Mouse (Mus musculus) limb, embryonic 12.5 days (tissue): ENCODE results near the gene Terf2. TPM values are rescaled to one million over a fixed set of nuclear protein-coding genes. Genes with fewer than 3 reads are reported as not detected.

ENCODE experiments used
- ATAC-seq: fragments of 200-750 bp; cut with Nextera tagmentation; 2 replicates; pipeline ENCODE4 v1.8.0; 2017; ENCODE audit warnings: low read depth, moderate TSS enrichment; ENCODE audit not compliant: insufficient number of reproducible peaks, insufficient read depth, low FRiP score, low TSS enrichment
- H3K27ac ChIP-seq: fragments of 300-500 bp; sonication (generic); 2 replicates; pipeline ENCODE4 v1.5.1; 2016; ENCODE audit warnings: mild to moderate bottlenecking, moderate library complexity
- H3K27me3 ChIP-seq: fragments of 300-500 bp; sonication (generic); 2 replicates; pipeline ENCODE4 v1.6.1; 2016; ENCODE audit warnings: mild to moderate bottlenecking, moderate library complexity
- H3K36me3 ChIP-seq: fragments of 300-500 bp; sonication (generic); 2 replicates; pipeline ENCODE4 v1.6.1; 2016; ENCODE audit warnings: mild to moderate bottlenecking, moderate library complexity
- H3K4me1 ChIP-seq: fragments of 300-500 bp; sonication (generic); replicated peaks from 2 replicates; pipeline ENCODE4 v1.6.1; 2016
- H3K4me2 ChIP-seq: fragments of 300-500 bp; sonication (generic); 2 replicates; pipeline ENCODE4 v1.6.1; 2016; ENCODE audit warnings: mild to moderate bottlenecking, moderate library complexity
- H3K4me3 ChIP-seq: fragments of 300-500 bp; sonication (generic); replicated peaks from 2 replicates; pipeline ENCODE4 v1.5.1; 2016; ENCODE audit warnings: mild to moderate bottlenecking
- H3K9ac ChIP-seq: fragments of 300-500 bp; sonication (generic); replicated peaks from 2 replicates; pipeline ENCODE4 v1.6.1; 2016; ENCODE audit warnings: mild to moderate bottlenecking, moderate library complexity
- H3K9me3 ChIP-seq: fragments of 300-500 bp; sonication (generic); 2 replicates; pipeline ENCODE4 v1.6.1; 2016; ENCODE audit warnings: mild to moderate bottlenecking, moderate library complexity
- WGBS: fragments of 180-500 bp; shearing (Covaris S2); methylation state at CpG from one replicate; pipeline ENCODE4 v1.1.7; 2016; 5-methylcytosine and 5-hydroxymethylcytosine counted together
- polyA plus RNA-seq: library from polyadenylated mRNA; unstranded; fragments of >200 nt; fragmentation: Nextera tagmentation; extraction: Ambion mirVana; gene quantifications from 2 replicates; pipeline ENCODE4 v1.2.1, GENCODE M21; 2016

The Terf2 gene
- polyA plus RNA-seq, 1 experiment from 2014 or later: 24.1 TPM

GRCm38 (mm10) chr8:107088526-107089063 lies 7.8 kb downstream of the Terf2 start:
- Histone ChIP-seq H3K4me2 (no peak overlapping the region), H3K4me3 (no peak overlapping the region), H3K27ac (no peak overlapping the region), H3K27me3 (no peaks in the 10 kb centered on the region), H3K4me1 (no peaks in the 10 kb centered on the region), H3K36me3 (peaks cover 84% of the 10 kb centered on the region), H3K9ac (no peak overlapping the region), H3K9me3 (peaks cover 11% of the 10 kb centered on the region)
- ATAC-seq: no peak
- 95% methylated on average over 5 of the region's 5 CpGs for WGBS

GRCm38 (mm10) chr8:107086018-107086417 lies 10.3 kb downstream of the Terf2 start:
- no peaks in the 10 kb centered on the region for H3K4me1 ChIP-seq
- ATAC-seq: no peak
- H3K9me3 ChIP-seq: peaks cover 11% of the 10 kb centered on the region
- no peak overlapping the region for H3K27ac ChIP-seq
- H3K4me2 ChIP-seq: no peak overlapping the region
- no peaks in the 10 kb centered on the region for H3K27me3 ChIP-seq
- no peak overlapping the region for H3K9ac ChIP-seq
- 96% methylated on average over 5 of the region's 5 CpGs for WGBS
- no peak overlapping the region for H3K4me3 ChIP-seq
- H3K36me3 ChIP-seq: peaks cover 84% of the 10 kb centered on the region

- H3K27ac ChIP-seq: no peak overlapping the region
- H3K9ac ChIP-seq: no peak overlapping the region
- ATAC-seq: no peak
- no peak overlapping the region for H3K4me3 ChIP-seq
- no peak overlapping the region for H3K4me2 ChIP-seq
- WGBS: 95% methylated on average over 17 of the region's 17 CpGs
- peaks cover 11% of the 10 kb centered on the region for H3K9me3 ChIP-seq
- H3K4me1 ChIP-seq: no peaks in the 10 kb centered on the region
- peaks cover 84% of the 10 kb centered on the region for H3K36me3 ChIP-seq
- no peaks in the 10 kb centered on the region for H3K27me3 ChIP-seq
Measured at GRCm38 (mm10) chr8:107085358-107085757, 11.0 kb downstream of the Terf2 start.

GRCm38 (mm10) chr8:107076239-107076888 lies 20.0 kb downstream of the Terf2 start:
- Histone ChIP-seq H3K9ac (no peak overlapping the region), H3K27ac (no peak overlapping the region), H3K36me3 (peaks cover 96% of the 10 kb centered on the region), H3K4me1 (no peaks in the 10 kb centered on the region), H3K4me3 (no peak overlapping the region), H3K9me3 (no peaks in the 10 kb centered on the region), H3K27me3 (no peaks in the 10 kb centered on the region), H3K4me2 (no peak overlapping the region)
- WGBS: 89% methylated on average over 7 of the region's 7 CpGs
- no peak for ATAC-seq

GRCm38 (mm10) chr8:107074128-107074527 lies 22.2 kb downstream of the Terf2 start:
- Histone ChIP-seq H3K4me3 (no peak overlapping the region), H3K4me1 (no peaks in the 10 kb centered on the region), H3K9me3 (no peaks in the 10 kb centered on the region), H3K36me3 (peaks cover 94% of the 10 kb centered on the region), H3K4me2 (no peak overlapping the region), H3K9ac (0 out of 2 replicates have a peak overlapping the region, but pooled peaks have one; percentile 18), H3K27ac (no peak overlapping the region), H3K27me3 (no peaks in the 10 kb centered on the region)
- ATAC-seq: no peak
- WGBS: 89% methylated on average over 1 of the region's 1 CpGs

- Histone ChIP-seq H3K27ac (no peak overlapping the region), H3K9me3 (no peaks in the 10 kb centered on the region), H3K27me3 (no peaks in the 10 kb centered on the region), H3K9ac (no peak overlapping the region), H3K4me3 (no peak overlapping the region), H3K36me3 (peaks cover 94% of the 10 kb centered on the region), H3K4me1 (no peaks in the 10 kb centered on the region), H3K4me2 (no peak overlapping the region)
- WGBS: 75% methylated on average over 4 of the region's 4 CpGs
- ATAC-seq: no peak
Measured at GRCm38 (mm10) chr8:107073706-107074105, 22.6 kb downstream of the Terf2 start.

- H3K4me3 ChIP-seq: no peak within 1 kb of the TSS
- no peaks in the 10 kb centered on the region for H3K9me3 ChIP-seq
- no peak for ATAC-seq
- H3K27me3 ChIP-seq: no peaks in the 10 kb centered on the region
- no peak within 1 kb of the TSS for H3K9ac ChIP-seq
- H3K4me1 ChIP-seq: no peaks in the 10 kb centered on the region
- H3K4me2 ChIP-seq: no peak within 1 kb of the TSS
- no peak within 1 kb of the TSS for H3K27ac ChIP-seq
- H3K36me3 ChIP-seq: peaks cover 28% of the 10 kb centered on the region
- WGBS: 56% methylated on average over 17 of the region's 17 CpGs
Measured at GRCm38 (mm10) chr8:107065511-107066496, 30.5 kb downstream of the Terf2 start, which contains the start of gene Tmed6. TSS of gene Tmed6 (minus strand) at chr8:107065644.

- peaks cover 5% of the 10 kb centered on the region for H3K4me1 ChIP-seq
- H3K36me3 ChIP-seq: peaks cover 20% of the 10 kb centered on the region
- WGBS: 84% methylated on average over 1 of the region's 1 CpGs
- no peaks in the 10 kb centered on the region for H3K9me3 ChIP-seq
- no peak for ATAC-seq
- no peak overlapping the region for H3K27ac ChIP-seq
- no peak overlapping the region for H3K4me2 ChIP-seq
- no peaks in the 10 kb centered on the region for H3K27me3 ChIP-seq
- no peak overlapping the region for H3K9ac ChIP-seq
- H3K4me3 ChIP-seq: no peak overlapping the region
Measured at GRCm38 (mm10) chr8:107062613-107063012, 33.7 kb downstream of the Terf2 start.

- Histone ChIP-seq H3K27me3 (no peaks in the 10 kb centered on the region), H3K36me3 (peaks cover 51% of the 10 kb centered on the region), H3K27ac (0 out of 2 replicates have a peak overlapping the region, but pooled peaks have one; percentile 23), H3K4me2 (peak overlapping the region; percentile 97), H3K4me3 (peak overlapping the region; percentile 93), H3K4me1 (peaks cover 22% of the 10 kb centered on the region), H3K9me3 (no peaks in the 10 kb centered on the region), H3K9ac (peak overlapping the region; percentile 85)
- under 1% methylated on average over 33 of the region's 33 CpGs for WGBS
- ATAC-seq: peak; percentile 69
Measured at GRCm38 (mm10) chr8:107056973-107057369, 39.4 kb downstream of the Terf2 start.

- Histone ChIP-seq H3K9me3 (no peaks in the 10 kb centered on the region), H3K27ac (peak within 1 kb of the TSS; percentile 66; the same call in 1 of the 2 replicates), H3K27me3 (no peaks in the 10 kb centered on the region), H3K4me1 (peaks cover 22% of the 10 kb centered on the region), H3K9ac (peak within 1 kb of the TSS; percentile 85), H3K4me2 (peak within 1 kb of the TSS; percentile 97), H3K36me3 (peaks cover 57% of the 10 kb centered on the region), H3K4me3 (peak within 1 kb of the TSS; percentile 93)
- peak; percentile 92 for ATAC-seq
- under 1% methylated on average over 86 of the region's 88 CpGs for WGBS
Measured at GRCm38 (mm10) chr8:107056076-107056972, 40.0 kb downstream of the Terf2 start, which contains the start of the genes Cog8 and Nip7. TSS of gene Cog8 (minus strand) at chr8:107056689. TSS of gene Nip7 (plus strand) at chr8:107056877.
